Comparison of ENCODE assay signal across 7 mouse cellular contexts in the genomic region with DNA sequence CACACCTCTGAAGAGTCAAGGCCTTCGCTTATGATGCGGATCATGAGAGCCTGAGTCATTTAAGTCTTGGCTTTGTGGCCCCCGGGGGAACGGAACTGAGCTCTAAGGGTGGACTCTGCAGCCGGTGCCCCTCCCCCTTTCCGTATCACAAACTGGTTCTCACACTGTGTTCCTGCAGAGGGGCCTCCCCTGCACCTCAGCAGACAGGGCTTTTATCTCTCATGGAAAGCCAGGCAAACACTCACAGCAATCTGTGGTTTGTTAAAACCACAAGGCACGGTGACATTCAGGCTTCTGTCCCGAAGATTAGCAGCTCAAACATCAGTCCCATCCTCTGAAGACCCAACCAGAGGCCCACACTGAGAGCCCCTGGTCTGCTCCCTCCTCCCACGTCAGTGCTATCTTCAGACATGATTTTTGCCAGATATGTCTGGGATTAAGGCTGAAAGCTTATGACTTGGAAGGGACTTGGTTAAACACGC. TPM values are rescaled to one million over a fixed set of nuclear protein-coding genes. Genes with fewer than 3 reads are reported as not detected.
A peak's percentile ranks its signal among the peaks of the same experiment; 100 is the strongest.
DNase-seq lines count a peak whose midpoint lies in the region; ATAC-seq and TF ChIP-seq lines count a peak whose summit lies in the region.

No protein-coding gene starts in this region.

- no peak for TF ChIP-seq CTCF in CH12.LX (conservative IDR thresholded peaks at IDR 0.05 in 1 of 2, IDR thresholded peaks at IDR 0.05 in 1 of 2; ENCODE audit: low read depth in 2 of 2, low read length in 2 of 2)
- TF ChIP-seq CTCF in heart, adult 2 months (IDR thresholded peaks at IDR 0.05), result no peak

- no peak; the same call in 1 of the 2 replicates for TF ChIP-seq RAD21 in CH12.LX (IDR thresholded peaks at IDR 0.05; ENCODE audit: low read depth, low read length)

- H3K27me3 ChIP-seq in CH12.LX (replicated peaks), result peaks cover 28% of the 10 kb centered on the region
- H3K27me3 ChIP-seq in heart, adult 2 months (ENCODE audit: control insufficient read depth, insufficient read depth, low read length), result no peaks in the 10 kb centered on the region
- no peaks in the 10 kb centered on the region for H3K27me3 ChIP-seq in midbrain, embryonic 12.5 days

- peak; percentile 84 for TF ChIP-seq EP300 in CH12.LX (IDR thresholded peaks at IDR 0.05; ENCODE audit: low read length)
- TF ChIP-seq EP300 in heart, adult 2 months (IDR thresholded peaks at IDR 0.05; ENCODE audit: insufficient read depth, low read depth, low read length), result no peak

- WGBS in heart, adult 2 months, result 21% methylated on average over 10 of the region's 10 CpGs
- WGBS in midbrain, embryonic 12.5 days, result 48% methylated on average over 10 of the region's 10 CpGs

- DNase-seq in CD4-positive helper T cell, adult 2 months (ENCODE audit: low read depth, low spot score), result peak; percentile 89
- peak; percentile 98 for DNase-seq in CH12.LX (ENCODE audit: extremely low read depth)
- DNase-seq in heart, adult 2 months, result peak; percentile 56 to 63
- DNase-seq in kidney, postnatal 14 days, result peak; percentile 48
- DNase-seq in left cerebral cortex, postnatal 4 days, result no peak
- DNase-seq in right cerebral cortex, postnatal 14 days, result no peak

- dilution Hi-C loops in CH12.LX (cut with MboI; ENCODE audit: extremely low pct_ligation_motif_present, extremely low pct_unique_long_range_greater_than_20kb, low sequenced_read_pairs), result no loop called here

- peaks cover 12 to 28% of the 10 kb centered on the region in 2 experiments for H3K4me1 ChIP-seq in CH12.LX (ENCODE audit: control insufficient read depth in 1 of 2, insufficient read depth in 2 of 2)
- peaks cover 35% of the 10 kb centered on the region for H3K4me1 ChIP-seq in heart, adult 2 months (ENCODE audit: control insufficient read depth, insufficient read depth, low read length)
- H3K4me1 ChIP-seq in midbrain, embryonic 12.5 days, result no peaks in the 10 kb centered on the region

- intact Hi-C loops in heart, adult 2 months (cut with DNase I), result loop anchor here (2.0 kb wide), 1 partner anchor 21 kb away; no protein-coding TSS in a partner anchor
- intact Hi-C loops in left cerebral cortex, postnatal 4 days (cut with DNase I), result no loop called here

- no peak overlapping the region for H3K9ac ChIP-seq in CH12.LX (ENCODE audit: insufficient read depth, low read depth)
- peak overlapping the region; percentile 40; the same call in 1 of the 2 replicates for H3K9ac ChIP-seq in heart, adult 2 months (ENCODE audit: low read depth, low read length)
- no peak overlapping the region for H3K9ac ChIP-seq in midbrain, embryonic 12.5 days (replicated peaks)

- H3K9me3 ChIP-seq in CH12.LX (replicated peaks; ENCODE audit: low read length), result no peaks in the 10 kb centered on the region
- no peaks in the 10 kb centered on the region for H3K9me3 ChIP-seq in midbrain, embryonic 12.5 days

- H3K4me3 ChIP-seq in CH12.LX (replicated peaks in 1 of 3; ENCODE audit: low read depth in 2 of 3, low read length in 2 of 3, poor library complexity in 1 of 3), result no peak overlapping the region
- no peak overlapping the region for H3K4me3 ChIP-seq in heart, adult 2 months
- no peak overlapping the region for H3K4me3 ChIP-seq in midbrain, embryonic 12.5 days

- no peak for TF ChIP-seq POLR2A in CH12.LX (IDR thresholded peaks at IDR 0.05; ENCODE audit: low read depth, low read length)
- TF ChIP-seq POLR2A in heart, adult 2 months (IDR thresholded peaks at IDR 0.05; ENCODE audit: insufficient read depth, low read depth, low read length), result 0 out of 2 replicates have a peak, but pooled peaks have one; percentile 21

- H3K36me3 ChIP-seq in CH12.LX (replicated peaks in 1 of 2; ENCODE audit: control insufficient read depth in 1 of 2, insufficient read depth in 1 of 2, low read length in 1 of 2), result no peaks in the 10 kb centered on the region
- peaks cover 15% of the 10 kb centered on the region for H3K36me3 ChIP-seq in heart, adult 2 months (ENCODE audit: control insufficient read depth, insufficient read depth, low read length)
- H3K36me3 ChIP-seq in midbrain, embryonic 12.5 days, result no peaks in the 10 kb centered on the region

- in situ Hi-C loops in CH12.LX (cut with MboI; ENCODE audit: low pct_ligation_motif_present, low pct_unique_long_range_greater_than_20kb, low sequenced_read_pairs), result no loop called here

- ATAC-seq in midbrain, embryonic 12.5 days (ENCODE audit: low FRiP score, low read depth), result no peak

- H3K79me2 ChIP-seq in CH12.LX (replicated peaks; ENCODE audit: control insufficient read depth, extremely low read depth, insufficient read depth, poor library complexity, severe bottlenecking), result no peaks in the 10 kb centered on the region
- H3K79me2 ChIP-seq in heart, adult 2 months (replicated peaks; ENCODE audit: control insufficient read depth, insufficient read depth, low read length), result peaks cover 5% of the 10 kb centered on the region

- H3K27ac ChIP-seq in CH12.LX (ENCODE audit: insufficient read depth, low read depth), result no peak overlapping the region
- H3K27ac ChIP-seq in heart, adult 2 months, result peak overlapping the region; percentile 88
- H3K27ac ChIP-seq in midbrain, embryonic 12.5 days (replicated peaks), result peak overlapping the region; percentile 7; the same call in 1 of the 2 replicates

- H3K4me2 ChIP-seq in CH12.LX (ENCODE audit: insufficient read depth, low read depth, poor library complexity, severe bottlenecking), result peak overlapping the region; percentile 60
- no peak overlapping the region for H3K4me2 ChIP-seq in midbrain, embryonic 12.5 days (replicated peaks)

TF ChIP-seq in CH12.LX, 34 proteins besides CTCF, POLR2A, EP300 and RAD21 (continues in another document):
- no peak for TF ChIP-seq GABPA (IDR thresholded peaks at IDR 0.05; ENCODE audit: insufficient replicate concordance, low read depth, low read length)
- 0 out of 2 replicates have a peak, but pooled peaks have one; percentile 9 for TF ChIP-seq NRF1 (IDR thresholded peaks at IDR 0.05; ENCODE audit: low read depth, low read length)
- TF ChIP-seq IRF4 (IDR thresholded peaks at IDR 0.05; ENCODE audit: low read depth, low read length), result peak; percentile 96
- no peak for TF ChIP-seq USF1 (IDR thresholded peaks at IDR 0.05; ENCODE audit: low read depth, low read length)
- TF ChIP-seq MXI1 (IDR thresholded peaks at IDR 0.05; ENCODE audit: low read depth, low read length), result 0 out of 2 replicates have a peak, but pooled peaks have one; percentile 41
- TF ChIP-seq CHD2 (IDR thresholded peaks at IDR 0.05; ENCODE audit: low read length), result peak; percentile 90
- TF ChIP-seq USF2 (conservative IDR thresholded peaks at IDR 0.05; ENCODE audit: low read depth, low read length), result no peak
- TF ChIP-seq RCOR1 (conservative IDR thresholded peaks at IDR 0.05; ENCODE audit: low read depth, low read length), result peak; percentile 55; the same call in 1 of the 2 replicates
- TF ChIP-seq MEF2A (IDR thresholded peaks at IDR 0.05; ENCODE audit: borderline replicate concordance, low read depth, low read length), result peak; percentile 74; the same call in 1 of the 2 replicates
- TF ChIP-seq BHLHE40 (IDR thresholded peaks at IDR 0.05; ENCODE audit: low read depth, low read length), result peak; percentile 93
- no peak for TF ChIP-seq PAX5 (IDR thresholded peaks at IDR 0.05; ENCODE audit: low read length)
- peak; percentile 82 for TF ChIP-seq JUND (conservative IDR thresholded peaks at IDR 0.05; ENCODE audit: low read depth, low read length)
- TF ChIP-seq HCFC1 (IDR thresholded peaks at IDR 0.05; ENCODE audit: low read depth, low read length), result peak; percentile 18; the same call in 1 of the 2 replicates
- peak; percentile 85 for TF ChIP-seq ETS1 (conservative IDR thresholded peaks at IDR 0.05; ENCODE audit: low read depth, low read length)
- TF ChIP-seq ZNF384 (IDR thresholded peaks at IDR 0.05; ENCODE audit: low read depth, low read length), result no peak
- 0 out of 2 replicates have a peak, but pooled peaks have one; percentile 35 for TF ChIP-seq KAT2A (IDR thresholded peaks at IDR 0.05; ENCODE audit: insufficient replicate concordance, low read length)
- TF ChIP-seq ZKSCAN1 (IDR thresholded peaks at IDR 0.05; ENCODE audit: borderline replicate concordance, low read depth, low read length), result no peak
- TF ChIP-seq MAX (IDR thresholded peaks at IDR 0.05; ENCODE audit: low read length), result peak; percentile 48; the same call in 1 of the 2 replicates
- no peak for TF ChIP-seq E2F4 (IDR thresholded peaks at IDR 0.05; ENCODE audit: insufficient replicate concordance, low read depth, low read length)
- TF ChIP-seq TBP (conservative IDR thresholded peaks at IDR 0.05; ENCODE audit: low read depth, low read length), result no peak
- peak; percentile 80 for TF ChIP-seq TCF12 (IDR thresholded peaks at IDR 0.05; ENCODE audit: low read depth, low read length)
- TF ChIP-seq ZMIZ1 (IDR thresholded peaks at IDR 0.05; ENCODE audit: low read depth, low read length), result no peak
- TF ChIP-seq MAZ (IDR thresholded peaks at IDR 0.05; ENCODE audit: low read depth, low read length), result peak; percentile 77; the same call in 1 of the 2 replicates
- peak; percentile 11; the same call in 1 of the 2 replicates for TF ChIP-seq SMC3 (IDR thresholded peaks at IDR 0.05; ENCODE audit: low read depth, low read length)
- TF ChIP-seq CHD1 (IDR thresholded peaks at IDR 0.05; ENCODE audit: low read depth, low read length), result no peak
- peak; percentile 79; the same call in 1 of the 2 replicates for TF ChIP-seq MAFK (IDR thresholded peaks at IDR 0.05; ENCODE audit: insufficient replicate concordance, low read length)
- no peak; the same call in 1 of the 2 replicates for TF ChIP-seq MYC (IDR thresholded peaks at IDR 0.05; ENCODE audit: low read depth, low read length)
- no peak for TF ChIP-seq POLR2AphosphoS2 (IDR thresholded peaks at IDR 0.05; ENCODE audit: low read depth, low read length)
- peak; percentile 31; the same call in 1 of the 2 replicates for TF ChIP-seq UBTF (IDR thresholded peaks at IDR 0.05; ENCODE audit: low read depth, low read length)
- TF ChIP-seq JUN (IDR thresholded peaks at IDR 0.05; ENCODE audit: insufficient read depth, low read depth, low read length), result peak; percentile 57; the same call in 1 of the 2 replicates
- TF ChIP-seq ZC3H11A (IDR thresholded peaks at IDR 0.05; ENCODE audit: low read depth, low read length), result no peak
- TF ChIP-seq SIN3A (IDR thresholded peaks at IDR 0.05; ENCODE audit: low read length), result peak; percentile 50; the same call in 1 of the 2 replicates

RNA-seq across cellular contexts. Expression of gene Arhgap31, which starts 59.6 kb away (rescaled TPM):
- total RNA-seq in CH12.LX (2012; rRNA removed), result 1.1 and 2.0 TPM in 2 replicates
- 0.05 and 0.15 TPM in 2 replicates for total RNA-seq in CH12.LX (2014; rRNA removed)
- polyA plus RNA-seq in CH12.LX (2012; ENCODE audit: insufficient read length, low read depth), result 0.61 and 0.76 TPM in 2 replicates
- 10 to 100 TPM; 38.2 to 41.2 TPM for total RNA-seq in heart, adult 2 months (2021)
- polyA plus RNA-seq in heart, adult 2 months (2012; rRNA removed), result 14.1 and 20.1 TPM in 2 replicates
- polyA plus RNA-seq in midbrain, embryonic 12.5 days (2016; fragmentation: Nextera tagmentation; extraction: Ambion mirVana), result 10.5 and 11.8 TPM in 2 replicates
- total RNA-seq in left cerebral cortex, postnatal 4 days (2021), result 10 to 100 TPM; 18.0 to 18.7 TPM

Comparison
In these comparisons a context has a peak if more than half of its experiments do, and no peak if none do; other contexts are left out.
1. DNase-seq: peak in CD4-positive helper T cell, adult 2 months (single experiment), CH12.LX (single experiment), heart, adult 2 months (2 of 2) and kidney, postnatal 14 days (single experiment); none in left cerebral cortex, postnatal 4 days (single experiment) and right cerebral cortex, postnatal 14 days (single experiment).
2. RNA of gene Arhgap31, which starts 59.6 kb away (total RNA-seq): 38.2 to 41.2 TPM in heart, adult 2 months and 18.0 to 18.7 TPM in left cerebral cortex, postnatal 4 days; 0.05 to 2.0 TPM in CH12.LX; every median in the first group is over 4 times any median in the second.